Mouse (Mus musculus) left cerebral cortex, adult 9 months (tissue): Measurements from ENCODE around the gene Zmat5.
"Not testable (repeated sequence)": the region's sequence is repeated elsewhere in the genome, so short reads cannot be mapped to it uniquely, and the experiment has no call there.

Source experiments
- DNase-seq, 2 experiments: peaks; one replicate each; pipeline ENCODE4 v3.0.0; 2022; ENCODE audit warnings: low spot score in 2 of 2

Zmat5 gene

DNA sequence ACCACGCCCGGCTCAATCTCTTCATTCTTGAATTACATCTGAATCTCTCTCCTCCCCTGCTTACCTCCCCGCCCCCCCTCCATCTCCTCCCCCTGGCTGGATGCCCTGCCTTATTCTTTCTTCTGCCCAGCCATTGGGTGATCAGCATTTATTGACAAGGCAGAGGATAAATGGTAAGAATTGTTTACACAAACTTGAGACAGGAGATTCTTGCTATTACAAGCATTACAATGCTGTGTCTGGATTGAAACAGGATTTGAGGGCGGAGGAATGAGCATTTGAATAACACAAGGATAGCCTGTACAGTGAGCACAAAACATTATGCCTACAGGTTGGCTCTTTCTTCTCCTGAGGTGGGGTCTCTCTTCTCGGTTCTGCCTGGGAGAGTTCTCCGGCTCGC is 14.1 kb upstream of the Zmat5 start:
- DNase-seq: no peak

- no peak for DNase-seq
Observed at GRCm38 (mm10) chr11:4691213-4691612, 13.3 kb upstream of the Zmat5 start.

DNA sequence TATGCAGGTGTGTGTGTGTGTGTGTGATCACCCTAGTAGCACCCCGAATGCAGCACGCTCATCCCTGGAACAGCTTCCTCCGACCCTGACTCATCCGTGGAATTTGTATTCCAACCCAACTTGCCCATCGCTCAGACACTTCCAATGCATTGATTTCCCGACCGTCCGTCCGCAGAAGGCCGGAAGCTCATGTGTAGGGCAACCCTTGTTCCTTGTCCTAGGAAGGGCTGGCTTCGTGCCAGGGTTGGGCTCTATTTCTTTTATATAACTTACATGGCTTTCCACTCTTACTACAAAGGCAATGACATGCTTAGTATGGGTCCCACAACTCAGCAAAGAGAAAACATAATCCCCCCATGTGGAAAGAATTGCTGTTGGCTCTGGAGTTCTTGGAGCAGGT is 12.3 kb upstream of the Zmat5 start:
- DNase-seq: no peak

GRCm38 (mm10) chr11:4697043-4697983 is 7.2 kb upstream of the Zmat5 start:
- peak in 1 of 2 experiments; percentile 76 for DNase-seq

DNA sequence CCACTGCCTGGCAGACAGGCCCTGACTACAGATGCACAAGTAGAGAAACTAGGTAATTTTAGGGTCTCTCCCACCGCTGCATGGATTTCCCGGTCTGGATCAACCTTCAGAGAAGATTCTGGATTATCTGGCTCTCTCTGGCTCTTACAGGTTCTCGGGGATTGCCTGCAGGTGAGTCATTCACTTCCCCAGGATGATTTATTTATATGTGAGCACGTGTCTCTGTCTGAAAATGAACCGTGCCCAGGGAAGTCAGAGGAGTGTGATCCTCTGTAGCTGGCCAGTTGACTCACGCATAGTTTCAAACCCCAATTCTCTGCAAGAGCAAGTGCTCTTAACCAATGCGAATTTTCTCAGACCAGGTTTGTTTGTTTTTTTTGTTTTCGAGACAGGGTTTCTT is 3.8 kb upstream of the Zmat5 start:
- DNase-seq: no peak

DNA sequence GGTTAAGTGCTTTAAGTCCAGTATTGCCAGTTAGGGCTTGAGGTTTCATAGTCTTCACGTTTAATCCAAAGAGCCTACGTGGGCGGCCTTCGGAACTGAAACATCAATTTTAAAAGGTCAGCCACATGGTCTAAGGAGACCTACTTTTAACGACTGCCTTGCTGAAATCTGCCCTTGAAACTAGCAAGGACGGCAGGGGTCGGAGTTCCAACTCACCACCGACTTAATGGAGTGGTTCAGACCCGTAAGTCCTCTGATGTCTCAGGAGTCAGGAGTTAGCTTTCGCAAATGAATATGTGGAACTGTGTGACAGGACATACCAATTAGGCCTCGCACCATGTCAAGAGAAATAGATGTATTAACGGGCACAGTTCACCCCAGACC is 798 bp upstream of the Zmat5 start:
- no peak for DNase-seq

- DNase-seq: no peak
Observed at GRCm38 (mm10) chr11:4705178-4705577, 700 bp downstream of the Zmat5 start.

- not testable (repeated sequence) for DNase-seq
Observed at GRCm38 (mm10) chr11:4710188-4710587, 5.7 kb downstream of the Zmat5 start.

GRCm38 (mm10) chr11:4712822-4713221 is 8.3 kb downstream of the Zmat5 start:
- DNase-seq: no peak

GRCm38 (mm10) chr11:4714727-4715126 is 10.2 kb downstream of the Zmat5 start:
- DNase-seq: no peak

DNA sequence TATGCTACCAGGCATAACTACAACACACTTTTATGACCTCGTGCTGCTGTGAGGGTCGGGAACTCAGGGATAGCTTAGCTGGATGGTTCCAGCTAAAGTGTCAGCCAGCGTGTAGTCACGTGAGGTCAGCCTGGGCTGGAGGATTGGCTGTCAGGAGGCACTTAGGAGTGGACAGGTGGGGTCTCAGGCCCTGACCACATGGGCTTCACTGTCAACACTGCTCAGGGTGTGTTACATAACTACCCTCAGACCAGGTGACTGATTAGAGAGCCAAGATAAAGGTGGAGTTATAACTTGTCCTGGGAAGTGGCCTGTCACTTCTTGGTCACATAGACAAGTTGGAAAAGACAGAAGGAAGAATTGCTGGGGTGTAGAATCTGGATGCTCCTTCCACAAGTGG is 11.1 kb downstream of the Zmat5 start:
- DNase-seq: no peak

GRCm38 (mm10) chr11:4716530-4717236 is 12.2 kb downstream of the Zmat5 start:
- DNase-seq: no peak

DNA sequence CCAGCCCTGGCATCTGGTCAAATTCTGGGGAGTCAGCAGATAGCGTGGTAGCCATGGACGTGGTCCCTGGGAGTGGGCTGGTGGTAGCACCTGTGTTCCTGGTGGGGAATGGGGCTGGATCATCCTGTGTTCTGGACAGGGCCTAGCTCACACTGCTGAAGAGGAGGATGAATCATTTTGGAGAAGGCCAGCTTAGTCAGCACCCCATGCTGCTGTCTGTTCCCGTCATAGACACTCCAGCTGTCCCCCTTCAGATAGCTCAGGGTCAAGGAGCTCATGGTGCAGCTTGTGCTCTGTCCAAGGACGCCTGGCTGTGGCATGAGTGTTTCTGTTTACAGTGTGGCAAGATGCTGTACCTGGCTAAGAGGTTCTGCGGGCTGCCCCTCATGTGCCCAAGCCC is 14.1 kb downstream of the Zmat5 start:
- DNase-seq: no peak

DNA sequence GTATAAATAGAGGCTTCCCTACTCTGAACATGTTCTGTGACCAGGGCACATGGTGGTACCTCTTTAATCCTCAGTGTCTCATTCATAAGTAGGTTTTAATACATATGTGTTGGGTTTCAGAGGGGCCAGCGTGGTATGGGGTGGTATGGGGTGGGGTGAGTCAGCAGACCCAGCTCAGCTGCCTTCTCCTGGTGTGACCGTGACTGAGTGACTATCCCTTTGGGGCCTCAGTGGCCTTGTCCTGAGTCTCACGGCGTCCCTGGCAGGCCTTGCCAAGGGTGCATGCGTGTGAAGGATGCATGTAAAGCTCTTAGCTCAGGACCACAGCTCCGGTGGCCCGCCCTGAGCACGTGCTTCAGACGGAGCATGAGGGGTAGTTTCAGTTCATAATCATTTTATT is 15.5 kb downstream of the Zmat5 start:
- DNase-seq: no peak

- DNase-seq: no peak
Observed at GRCm38 (mm10) chr11:4720393-4720792, 15.9 kb downstream of the Zmat5 start.

GRCm38 (mm10) chr11:4720900-4721580 is 16.6 kb downstream of the Zmat5 start:
- peak in 1 of 2 experiments; percentile 34 for DNase-seq

DNA sequence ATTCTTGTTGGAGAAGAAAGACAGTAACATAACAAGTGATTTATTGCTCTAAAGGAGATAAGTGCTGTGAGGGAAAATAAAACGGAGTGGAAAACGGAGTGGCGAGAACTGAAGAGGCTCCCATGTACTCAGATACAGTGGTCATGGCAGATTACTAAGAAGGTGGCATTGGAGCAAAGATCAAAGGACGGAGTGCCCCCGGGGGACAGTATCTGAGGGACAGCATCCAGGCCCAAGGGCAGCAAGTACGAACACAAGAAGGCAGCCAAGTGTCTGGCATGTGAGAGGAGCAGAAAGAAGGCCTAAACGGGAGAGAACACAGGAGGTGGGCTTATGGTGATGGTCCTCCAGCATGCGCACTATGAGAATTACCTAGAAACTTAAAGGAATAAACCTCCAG is 17.2 kb downstream of the Zmat5 start:
- DNase-seq: no peak

- DNase-seq: no peak
Observed at GRCm38 (mm10) chr11:4729603-4730002, 25.1 kb downstream of the Zmat5 start.

DNA sequence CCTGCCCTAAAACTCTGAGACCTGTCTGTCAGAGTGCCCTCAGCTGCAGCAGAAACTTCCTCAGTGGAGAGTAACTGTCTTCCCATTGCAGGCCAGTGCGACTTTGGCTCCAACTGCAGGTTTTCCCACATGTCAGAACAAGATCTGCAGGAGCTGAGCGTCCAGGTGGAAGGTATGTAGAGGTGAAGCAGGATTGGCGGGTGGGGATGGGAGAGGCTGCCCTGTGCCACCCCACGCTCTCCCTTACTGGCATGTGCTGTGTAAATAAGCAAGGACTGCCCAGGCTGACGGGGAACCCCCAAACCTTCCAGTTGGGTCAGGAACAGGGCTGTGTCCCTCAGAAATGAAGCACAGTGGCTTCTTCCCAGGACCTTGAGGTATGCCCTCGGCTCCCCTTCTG is 25.6 kb downstream of the Zmat5 start:
- DNase-seq: no peak

DNA sequence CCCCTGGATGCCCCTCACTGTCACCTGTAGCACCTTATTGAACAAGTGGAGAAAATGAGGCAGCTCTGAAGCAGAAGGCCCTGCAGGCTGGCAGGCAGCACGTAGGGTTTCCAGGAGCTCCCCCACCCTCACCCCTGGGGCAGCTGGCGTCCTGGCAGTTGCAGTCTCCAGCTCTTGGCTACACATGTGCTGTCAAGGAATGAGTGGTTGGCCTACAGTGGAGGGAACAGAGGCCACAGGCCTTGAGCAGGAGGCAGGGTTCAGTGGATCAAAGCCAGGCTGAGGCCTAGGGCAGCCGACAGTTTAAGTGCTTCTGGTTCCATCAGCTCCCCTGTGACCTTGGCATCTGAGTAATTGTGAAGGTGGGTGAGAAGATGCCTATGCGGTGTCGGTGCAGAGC is 26.4 kb downstream of the Zmat5 start:
- DNase-seq: no peak

GRCm38 (mm10) chr11:4731781-4732180 is 27.3 kb downstream of the Zmat5 start:
- DNase-seq: no peak

GRCm38 (mm10) chr11:4734179-4734578 is 29.7 kb downstream of the Zmat5 start:
- no peak for DNase-seq
